In the genomic region with DNA sequence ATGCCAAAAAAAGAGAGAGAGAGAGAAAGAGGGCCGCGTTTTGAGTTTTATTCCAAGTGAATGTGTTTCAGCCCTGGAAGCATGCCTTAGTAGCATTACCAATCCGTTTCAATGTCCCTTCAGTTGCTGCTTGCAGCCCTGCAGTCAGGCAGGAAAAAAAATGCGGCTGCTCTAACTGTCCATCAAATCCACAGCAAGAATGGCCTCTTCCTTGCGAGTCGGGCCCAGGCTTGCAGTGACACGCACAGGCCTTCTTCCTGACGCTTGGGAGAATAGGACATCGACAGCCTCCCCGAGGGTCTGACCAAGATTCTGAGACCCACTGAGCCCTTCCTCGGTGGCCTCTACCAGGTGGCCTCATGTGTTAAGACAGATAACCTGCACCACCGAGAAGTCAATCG, we compare ENCODE assay signal across 8 mouse cellular contexts. TPM values are rescaled to one million over a fixed set of nuclear protein-coding genes. Genes with fewer than 3 reads are reported as not detected.
A peak's percentile ranks its signal among the peaks of the same experiment; 100 is the strongest.
DNase-seq lines count a peak whose midpoint lies in the region; ATAC-seq and TF ChIP-seq lines count a peak whose summit lies in the region.

No protein-coding gene starts in this region.

- peak overlapping the region; percentile 98 for H3K4me2 ChIP-seq in neural tube, embryonic 15.5 days

- H3K27me3 ChIP-seq in ES-Bruce4 (ENCODE audit: control insufficient read depth, insufficient read depth, low read length, poor library complexity, severe bottlenecking): peaks cover 19% of the 10 kb centered on the region
- peaks cover 61% of the 10 kb centered on the region for H3K27me3 ChIP-seq in forebrain, embryonic 10.5 days (ENCODE audit: poor library complexity, severe bottlenecking)
- peaks cover 28% of the 10 kb centered on the region for H3K27me3 ChIP-seq in neural tube, embryonic 15.5 days (replicated peaks)

- TF ChIP-seq EP300 in ES-Bruce4 (IDR thresholded peaks at IDR 0.05; ENCODE audit: insufficient read depth, low read depth, low read length): no peak

- intact Hi-C loops in left cerebral cortex, postnatal 4 days (cut with DNase I): loop anchor here (5.0 kb wide), 1 partner anchor 49 kb away; no protein-coding TSS in a partner anchor

- H3K27ac ChIP-seq in ES-Bruce4 (ENCODE audit: insufficient read depth, low read length): no peak overlapping the region
- H3K27ac ChIP-seq in forebrain, embryonic 10.5 days: peak overlapping the region; percentile 93
- H3K27ac ChIP-seq in neural tube, embryonic 15.5 days (replicated peaks): peak overlapping the region; percentile 81

- peak overlapping the region; percentile 46 for H3K4me3 ChIP-seq in ES-Bruce4 (ENCODE audit: low read depth, low read length)
- peak overlapping the region; percentile 72 for H3K4me3 ChIP-seq in forebrain, embryonic 10.5 days
- peak overlapping the region; percentile 62 for H3K4me3 ChIP-seq in neural tube, embryonic 15.5 days (replicated peaks)

- ATAC-seq in neural tube, embryonic 15.5 days (ENCODE audit: low FRiP score): no peak

- H3K9me3 ChIP-seq in ES-Bruce4 (replicated peaks; ENCODE audit: control insufficient read depth, insufficient read depth, low read length, poor library complexity, severe bottlenecking): no peaks in the 10 kb centered on the region
- H3K9me3 ChIP-seq in forebrain, embryonic 10.5 days: no peaks in the 10 kb centered on the region
- no peaks in the 10 kb centered on the region for H3K9me3 ChIP-seq in neural tube, embryonic 15.5 days (replicated peaks)

- no peak for TF ChIP-seq POLR2A in ES-Bruce4 (IDR thresholded peaks at IDR 0.05; ENCODE audit: insufficient read depth, low read length)

- no peaks in the 10 kb centered on the region for H3K4me1 ChIP-seq in ES-Bruce4 (ENCODE audit: control insufficient read depth, insufficient read depth, low read length)
- H3K4me1 ChIP-seq in forebrain, embryonic 10.5 days: peaks cover 65% of the 10 kb centered on the region
- peaks cover 39% of the 10 kb centered on the region for H3K4me1 ChIP-seq in neural tube, embryonic 15.5 days

- TF ChIP-seq CTCF in ES-Bruce4 (IDR thresholded peaks at IDR 0.05; ENCODE audit: low read depth, low read length): no peak

- no peak overlapping the region for H3K9ac ChIP-seq in ES-Bruce4 (ENCODE audit: low read depth, poor library complexity, severe bottlenecking)
- peak overlapping the region; percentile 56 for H3K9ac ChIP-seq in neural tube, embryonic 15.5 days (replicated peaks)

- 1% methylated on average over 13 of the region's 13 CpGs for WGBS in forebrain, embryonic 10.5 days
- WGBS in neural tube, embryonic 15.5 days: under 1% methylated on average over 13 of the region's 13 CpGs

- H3K36me3 ChIP-seq in ES-Bruce4 (ENCODE audit: control insufficient read depth, insufficient read depth, low read length, poor library complexity, severe bottlenecking): no peaks in the 10 kb centered on the region
- H3K36me3 ChIP-seq in forebrain, embryonic 10.5 days (replicated peaks): peaks cover 8% of the 10 kb centered on the region
- no peaks in the 10 kb centered on the region for H3K36me3 ChIP-seq in neural tube, embryonic 15.5 days

- peak; percentile 11 to 45 for DNase-seq in heart, adult 18-20 months
- DNase-seq in heart, adult 9 months (ENCODE audit: low spot score in 2 of 2): no peak
- no peak for DNase-seq in forebrain, embryonic 10.5 days (ENCODE audit: extremely low spot score, low spot score)
- peak; percentile 22 for DNase-seq in left cerebral cortex, postnatal 4 days
- no peak for DNase-seq in testis, postnatal 14 days (ENCODE audit: low spot score)
- DNase-seq in spleen, postnatal 4 days (ENCODE audit: low spot score in 2 of 2): no peak

RNA-seq across cellular contexts. Expression of gene Shc3, which starts 0.7 kb away (rescaled TPM):
- 1 to 10 TPM; 1.0 to 1.2 TPM for total RNA-seq in heart, adult 18-20 months (2021)
- polyA plus RNA-seq in ES-Bruce4 (2011; ENCODE audit: insufficient read depth, insufficient read length, low read depth, missing spikeins): 0.25 and 0.32 TPM in 2 replicates
- polyA plus RNA-seq in forebrain, embryonic 10.5 days (2016; fragmentation: Nextera tagmentation; extraction: Ambion mirVana): 2.2 and 3.1 TPM in 2 replicates
- 100 to 1,000 TPM; 157 to 163 TPM for total RNA-seq in left cerebral cortex, postnatal 4 days (2021)
- polyA plus RNA-seq in neural tube, embryonic 15.5 days (2015; fragmentation: Nextera tagmentation; extraction: Ambion mirVana): 7.0 and 7.5 TPM in 2 replicates

Comparison
In these comparisons a context has a peak if more than half of its experiments do, and no peak if none do; other contexts are left out.
1. DNase-seq: peak in heart, adult 18-20 months (2 of 2) and left cerebral cortex, postnatal 4 days (single experiment); none in heart, adult 9 months (0 of 2), forebrain, embryonic 10.5 days (single experiment), testis, postnatal 14 days (single experiment) and spleen, postnatal 4 days (0 of 2).
2. Peak in every context shown above with its lines, with median percentiles within 50 percentile points of each other: H3K4me3 ChIP-seq.